Mouse (Mus musculus) cerebellum, adult (tissue): Measurements from ENCODE around the gene Gm10643.

Experiments used
- ATAC-seq: cut with Nextera tagmentation; 2 replicates; pipeline ENCODE4 v1.9.2; 2017; ENCODE audit warnings: mild to moderate bottlenecking, moderate library complexity, mixed read lengths; ENCODE audit not compliant: insufficient number of reproducible peaks, low FRiP score, low TSS enrichment

The Gm10643 gene

DNA sequence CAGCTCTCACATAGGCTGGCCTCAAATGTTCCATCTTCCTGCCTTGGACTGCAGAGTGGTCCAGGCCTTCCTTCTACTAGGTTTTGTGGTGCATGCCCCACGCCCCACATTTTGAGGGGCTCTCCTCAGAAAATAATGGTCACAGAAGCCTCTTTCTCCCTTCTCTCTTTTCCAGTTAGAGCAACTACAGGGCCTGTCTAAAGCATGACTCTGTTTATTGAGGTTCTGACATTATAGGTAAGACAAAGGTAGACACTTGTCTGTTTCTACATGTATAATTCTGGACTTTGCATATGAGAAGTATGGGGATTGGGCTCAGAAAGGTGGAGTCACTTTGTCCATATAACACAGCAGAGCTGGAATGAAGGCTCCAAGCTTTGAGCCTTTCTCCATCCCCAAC, at the start of gene Gm10643:
Gene Gm10643 (minus strand): TSS at position 101 of the 400 bp plus-strand sequence.
- no peak for ATAC-seq

DNA sequence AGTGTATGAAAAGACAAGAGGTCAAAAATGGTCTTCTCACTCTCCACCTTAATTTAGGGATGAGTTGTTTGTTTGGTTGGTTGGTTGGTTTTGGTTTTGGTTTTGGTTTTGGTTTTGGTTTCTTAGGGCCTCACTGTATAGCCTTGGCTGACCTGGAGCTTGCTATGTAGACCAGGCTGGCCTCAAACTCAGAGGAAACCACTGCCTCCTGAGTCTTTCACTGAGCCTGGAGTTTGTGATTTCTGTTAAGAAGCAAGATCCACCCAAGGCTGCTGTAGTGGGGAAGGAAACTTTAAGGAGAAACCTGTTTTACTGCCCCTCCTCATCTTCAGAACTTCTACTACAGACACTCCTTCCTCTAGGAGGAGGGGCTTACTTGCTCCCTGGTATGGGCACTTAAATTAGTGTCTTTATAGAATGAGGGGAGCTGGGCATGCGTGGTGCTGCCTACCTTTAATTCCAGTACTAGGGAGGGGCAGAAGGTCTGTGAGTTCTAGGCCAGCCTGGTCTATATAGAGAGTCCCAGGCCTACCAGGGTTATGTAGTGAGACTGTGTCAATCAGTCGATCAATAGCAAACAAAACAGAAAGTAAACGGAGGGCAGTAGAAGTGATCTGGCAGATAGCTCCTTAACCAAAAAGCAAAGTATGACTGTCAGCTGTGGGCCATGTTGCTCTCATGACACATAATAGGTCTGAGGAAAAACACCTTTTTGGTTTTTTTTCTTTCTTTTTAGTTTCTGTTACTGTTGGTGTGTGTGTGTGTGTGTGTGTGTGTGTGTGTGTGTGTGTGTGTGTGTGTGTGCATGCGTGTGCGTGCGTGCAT, 41.5 kb upstream of the Gm10643 start:
- ATAC-seq: no peak

DNA sequence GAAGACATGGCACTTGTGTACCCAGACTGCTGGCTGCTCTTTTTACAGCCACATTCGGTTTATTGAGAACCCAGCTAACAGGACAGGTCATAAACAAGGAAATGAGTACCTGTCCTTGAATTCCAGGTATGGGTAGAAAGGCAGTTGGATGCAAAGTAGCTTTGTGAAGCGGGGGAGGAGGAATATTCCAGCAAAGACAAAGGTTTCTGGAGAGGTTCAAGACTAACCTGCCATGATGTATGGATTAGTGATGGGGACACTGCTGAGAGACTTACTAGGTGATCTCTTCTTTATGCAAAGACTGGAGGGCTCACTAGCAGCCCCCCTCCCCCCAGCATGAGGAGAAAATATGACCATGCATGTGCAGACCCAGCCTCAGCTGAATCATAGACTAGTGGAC, 40.7 kb upstream of the Gm10643 start:
- ATAC-seq: no peak

DNA sequence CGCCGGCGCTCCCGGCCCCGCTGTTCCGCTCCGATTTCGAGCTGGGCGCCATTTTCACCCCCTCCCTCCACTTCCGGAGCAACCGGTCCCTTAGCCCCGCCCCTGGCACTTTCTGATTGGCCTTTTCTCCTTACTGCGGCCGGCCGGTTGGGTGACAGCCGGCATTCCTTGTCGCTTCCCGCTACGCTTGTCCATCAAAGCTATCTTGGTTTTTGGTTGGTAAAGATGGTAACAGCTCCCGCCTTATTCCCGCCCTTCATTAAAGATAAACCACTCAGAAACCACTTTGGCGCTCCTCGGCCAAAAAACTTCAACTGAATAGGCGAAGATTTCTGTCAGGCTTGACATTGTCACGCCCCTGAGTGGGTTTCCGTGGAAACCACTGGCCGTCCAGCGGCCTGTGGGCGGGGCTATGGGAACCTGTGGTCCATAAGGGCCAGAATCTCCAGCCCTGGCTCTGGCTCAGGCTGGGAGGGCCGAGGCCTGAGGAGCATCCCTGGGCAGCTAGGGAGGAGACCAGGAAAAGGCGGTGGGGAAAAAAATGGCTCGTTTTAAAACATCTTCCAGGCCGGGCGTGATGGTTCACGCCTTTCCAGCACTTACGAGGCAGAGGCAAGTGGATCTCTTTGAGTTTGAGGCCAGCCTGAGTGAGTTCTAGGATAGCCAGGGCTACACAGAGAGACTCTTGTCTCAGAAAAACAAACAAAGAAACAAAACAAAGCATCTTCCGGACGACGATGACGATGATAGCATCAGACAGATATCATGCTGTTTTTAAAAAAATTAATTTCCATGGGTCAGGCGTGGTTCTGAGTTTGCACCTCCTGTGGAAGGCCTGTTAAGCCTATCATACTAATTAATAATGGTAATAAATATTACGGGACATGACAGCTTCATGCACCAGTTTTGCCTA, 40.0 kb upstream of the Gm10643 start, which contains the start of gene Dcaf15:
Gene Dcaf15 (minus strand): TSS at position 72 of the 913 bp plus-strand sequence.
- peak; percentile 97 for ATAC-seq

DNA sequence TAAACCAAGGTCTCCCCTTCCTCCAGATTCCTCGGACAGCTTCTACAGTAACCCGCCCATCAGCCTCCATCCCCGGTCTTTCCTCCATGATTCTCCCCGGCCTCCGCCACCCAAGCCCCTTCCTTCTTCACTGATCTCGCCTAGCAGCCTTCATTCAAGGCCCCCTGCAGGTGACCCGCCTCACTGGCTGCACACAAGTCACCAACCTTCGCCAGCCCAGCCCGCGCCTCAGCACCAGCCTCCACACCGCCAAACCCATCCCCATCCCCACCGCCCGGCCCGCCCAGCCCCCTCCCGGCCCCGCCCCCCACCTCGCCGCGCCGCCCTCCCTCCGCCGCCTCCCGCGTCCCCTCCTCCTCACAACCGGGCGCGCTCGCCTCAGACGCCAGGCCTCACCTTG, 39.3 kb upstream of the Gm10643 start:
- 0 out of 2 replicates have a peak, but pooled peaks have one; percentile 5 for ATAC-seq

DNA sequence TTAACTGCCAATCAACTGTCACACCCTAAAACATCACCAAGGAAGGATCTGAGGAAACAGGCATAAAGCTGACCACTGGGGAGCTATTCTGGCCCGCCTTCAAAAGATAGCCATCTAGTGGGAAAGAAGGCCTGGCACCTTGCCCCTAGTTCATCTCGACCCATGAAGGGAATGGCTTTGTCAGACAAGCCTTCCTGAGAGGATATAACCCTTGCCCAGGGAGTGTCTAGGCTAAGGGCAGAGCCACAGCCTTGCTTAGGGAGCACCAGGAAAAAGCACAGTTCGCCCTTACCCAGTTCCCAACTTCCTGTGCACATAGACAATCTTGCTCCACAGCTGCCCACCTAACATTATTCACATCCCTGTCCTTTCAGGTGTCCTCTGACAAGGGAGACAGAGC, 38.7 kb upstream of the Gm10643 start:
- ATAC-seq: no peak

DNA sequence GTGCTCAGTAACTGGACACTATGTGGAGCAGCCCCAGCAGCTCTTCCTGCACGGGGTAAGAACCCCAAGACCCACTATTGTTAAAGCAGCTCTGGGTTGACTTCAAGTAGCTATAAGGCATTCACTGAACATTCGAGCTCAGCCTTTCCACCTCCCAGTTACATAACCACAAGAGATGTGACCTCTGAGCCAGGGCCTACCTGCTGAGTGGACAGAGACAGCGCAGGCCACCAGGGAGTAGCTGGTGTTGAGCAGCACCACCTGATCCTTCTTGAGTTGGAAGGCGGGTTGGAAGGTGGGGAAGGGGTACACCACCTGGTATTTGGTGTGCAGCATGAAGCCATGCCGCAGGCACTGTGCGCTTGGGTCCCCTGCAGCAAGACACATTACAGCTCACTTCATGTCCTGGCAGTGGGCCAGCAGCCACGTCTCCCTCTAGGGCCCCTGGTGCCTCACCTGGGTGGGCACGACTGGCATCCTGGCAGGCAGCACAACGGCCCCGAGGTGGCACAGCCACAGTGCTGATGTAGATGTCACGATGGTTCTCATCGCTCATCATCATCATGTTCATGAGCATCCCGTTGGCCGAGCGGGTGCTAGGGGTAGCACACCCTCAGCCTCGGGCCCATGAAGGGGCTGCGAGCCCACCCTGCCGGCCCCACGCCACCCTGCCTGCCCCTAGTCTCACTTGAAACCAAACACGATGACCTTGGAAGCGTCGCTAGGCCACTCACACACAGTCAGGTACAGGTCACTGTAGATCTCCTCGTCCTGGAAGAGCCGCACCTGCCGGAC, 36.7 kb upstream of the Gm10643 start:
- ATAC-seq: no peak

DNA sequence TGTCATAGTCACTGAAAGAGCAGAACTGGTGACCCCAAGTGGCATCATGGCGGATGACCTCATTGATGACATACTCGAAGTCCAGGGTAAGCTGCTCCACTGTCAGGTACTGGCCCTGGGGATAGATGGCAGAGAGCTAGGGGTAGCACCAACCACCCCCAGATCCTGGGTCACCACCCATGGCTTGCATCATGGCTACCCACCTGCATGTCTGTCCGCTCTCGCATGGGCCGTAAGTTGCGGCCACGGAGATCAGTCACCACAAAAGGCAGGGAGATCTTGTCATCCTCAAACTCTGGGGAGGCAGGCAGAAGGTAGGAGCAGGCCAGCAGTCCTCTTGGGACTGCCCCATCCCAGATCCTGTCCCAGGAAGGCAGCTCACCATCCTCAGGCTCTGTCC, 33.4 kb upstream of the Gm10643 start:
- no peak for ATAC-seq

DNA sequence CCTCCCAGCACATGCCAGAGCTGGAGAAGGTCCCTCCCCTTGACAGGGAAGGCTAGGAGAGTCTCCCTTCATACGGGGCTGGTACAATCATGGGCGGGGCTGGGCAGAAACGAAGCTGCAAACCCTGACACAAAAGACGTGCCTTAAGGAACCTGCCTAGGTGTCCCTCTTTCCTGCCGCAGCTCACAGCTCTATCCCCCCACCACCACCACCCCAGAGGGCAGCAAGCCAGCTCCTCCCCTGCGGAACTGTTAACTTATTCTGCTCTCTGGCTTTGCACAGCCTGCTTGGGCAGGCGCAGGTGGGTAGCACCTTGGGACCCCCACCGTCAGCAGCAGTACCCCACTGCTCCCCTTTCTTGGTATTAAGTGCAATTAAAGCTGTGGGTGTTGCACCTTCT, 31.1 kb upstream of the Gm10643 start:
- no peak for ATAC-seq

DNA sequence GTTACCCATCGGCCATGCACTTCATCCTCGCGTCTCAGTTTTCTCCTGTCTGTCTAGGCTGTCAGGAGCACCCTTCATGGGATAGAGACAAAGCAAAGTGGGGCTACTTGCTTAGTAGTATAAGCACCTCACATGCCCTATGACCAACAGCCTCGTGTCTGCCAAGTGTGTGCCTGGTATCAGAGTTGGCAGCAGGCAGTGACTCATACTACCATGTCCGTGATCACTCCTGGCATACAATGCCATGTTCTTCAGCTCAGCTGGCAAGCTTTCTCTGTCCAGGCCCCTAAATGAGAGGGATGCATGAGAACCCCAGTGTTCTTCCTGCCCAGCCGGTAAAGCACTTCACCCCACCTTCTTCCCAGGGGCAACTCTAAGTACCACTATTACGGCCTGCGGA, 25.6 kb upstream of the Gm10643 start:
- no peak for ATAC-seq

DNA sequence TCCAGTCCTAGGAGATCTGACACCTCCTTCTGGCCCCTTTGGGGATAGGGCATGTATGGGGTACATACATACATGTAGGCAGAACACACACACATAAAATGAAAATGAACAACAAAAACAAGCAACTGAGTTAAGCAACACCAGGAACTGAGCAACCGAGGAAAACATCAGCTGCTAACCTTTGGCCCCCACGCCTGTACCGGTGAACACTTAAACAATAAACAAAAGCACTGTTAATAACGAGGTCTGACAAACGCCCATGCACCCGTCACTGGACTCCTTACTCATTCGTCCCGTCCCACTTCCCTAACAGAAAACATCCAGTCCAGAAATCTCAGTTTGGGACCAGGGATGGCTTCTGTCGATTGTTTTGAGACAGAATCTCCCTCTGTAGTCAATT, 24.3 kb upstream of the Gm10643 start:
- ATAC-seq: no peak

DNA sequence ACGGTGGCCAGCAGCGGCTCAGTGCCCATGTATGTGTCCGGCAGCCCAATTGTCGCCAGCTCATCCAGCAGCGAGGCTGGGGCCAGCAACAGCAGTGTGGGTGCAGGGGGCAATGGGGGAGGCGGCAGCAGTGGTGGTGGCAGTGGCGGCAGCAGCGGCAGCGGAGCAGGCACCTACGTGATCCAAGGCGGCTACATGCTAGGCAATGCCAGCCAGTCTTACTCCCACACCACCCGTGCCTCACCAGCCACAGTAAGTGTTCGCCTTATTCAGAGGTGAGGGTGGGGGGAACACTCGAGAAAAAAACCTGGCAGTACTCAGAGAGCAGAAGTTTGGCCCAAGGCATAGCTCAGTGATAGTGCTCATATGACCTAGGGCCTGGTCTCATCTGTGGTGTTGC, 22.9 kb upstream of the Gm10643 start:
- no peak for ATAC-seq

DNA sequence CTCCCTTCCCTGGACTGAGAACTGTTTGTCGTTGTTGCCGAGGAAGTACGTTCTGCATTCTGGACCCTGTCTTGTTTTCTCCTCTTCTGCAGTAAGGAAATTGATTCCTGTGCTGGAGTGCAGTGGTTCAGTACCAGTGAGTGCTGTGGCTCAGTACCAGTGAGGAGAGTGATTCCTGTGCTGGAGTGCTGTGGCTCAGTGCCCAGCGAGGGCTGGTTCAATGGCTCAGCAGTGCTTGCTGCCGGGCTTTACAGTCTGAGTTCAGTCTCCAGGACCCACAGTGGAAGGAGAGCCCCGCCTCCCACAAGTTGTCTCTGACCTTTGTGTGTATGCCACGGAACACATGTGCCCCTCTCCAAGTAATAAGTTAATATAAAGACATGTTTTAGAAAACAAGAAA, 22.2 kb upstream of the Gm10643 start:
- ATAC-seq: no peak

DNA sequence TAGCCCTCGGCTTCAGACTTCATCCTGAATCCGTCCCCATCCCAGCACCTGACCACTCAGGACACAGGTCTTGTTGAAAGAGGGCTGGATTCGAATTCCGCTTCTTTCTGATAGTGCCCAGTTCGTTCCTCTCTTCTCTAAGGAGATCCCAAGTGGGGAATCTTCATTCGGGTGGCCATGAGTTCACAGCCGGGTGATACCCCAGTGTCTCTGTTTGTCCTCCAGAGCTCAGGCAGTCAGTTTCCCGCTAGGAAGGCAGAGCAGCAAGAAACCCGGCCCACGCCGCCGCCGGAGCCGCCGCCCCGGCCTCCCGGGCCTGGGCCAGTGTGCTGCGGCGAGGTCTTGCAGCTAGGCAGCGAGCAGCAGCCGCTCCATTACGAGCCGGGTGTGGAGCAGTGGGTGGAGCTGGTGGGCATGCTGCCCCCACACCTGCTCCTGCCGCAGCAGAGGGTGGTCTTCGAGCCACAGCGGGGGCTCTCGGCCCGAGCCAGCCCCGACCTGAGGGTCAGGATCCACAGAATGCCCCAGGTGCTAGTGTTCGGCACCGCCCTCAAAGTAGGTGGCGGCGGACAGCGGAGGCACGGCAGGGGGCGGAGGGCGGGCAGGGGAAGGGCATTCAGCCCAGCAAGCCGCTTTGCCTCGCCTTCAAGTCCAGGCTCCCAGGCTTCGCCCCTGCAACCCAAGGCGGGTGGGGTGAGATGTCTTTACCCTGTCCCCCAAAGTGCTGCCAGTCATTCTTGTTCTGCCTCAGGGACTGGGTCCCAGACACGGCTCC, 19.6 kb upstream of the Gm10643 start:
- ATAC-seq: no peak

DNA sequence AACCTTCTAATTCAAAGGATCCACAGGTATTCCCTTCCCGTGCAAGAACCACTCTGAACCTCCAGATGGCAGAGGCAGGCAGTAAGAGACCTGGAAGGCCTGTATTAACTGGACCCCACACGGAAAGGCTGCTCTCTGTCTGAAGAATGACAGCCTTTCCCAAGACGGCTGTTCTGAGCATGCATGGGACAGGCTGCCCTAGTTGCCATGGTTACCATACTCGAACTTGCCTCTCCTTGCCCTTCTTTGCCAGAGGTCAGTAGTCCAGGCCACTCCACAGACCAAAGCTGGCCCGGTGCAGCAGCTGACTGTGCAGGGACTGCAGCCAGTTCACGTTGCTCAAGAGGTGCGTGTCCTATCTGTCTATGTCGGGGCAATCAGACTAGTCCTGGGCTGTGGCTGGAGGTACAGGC, 18.9 kb upstream of the Gm10643 start:
- ATAC-seq: no peak

DNA sequence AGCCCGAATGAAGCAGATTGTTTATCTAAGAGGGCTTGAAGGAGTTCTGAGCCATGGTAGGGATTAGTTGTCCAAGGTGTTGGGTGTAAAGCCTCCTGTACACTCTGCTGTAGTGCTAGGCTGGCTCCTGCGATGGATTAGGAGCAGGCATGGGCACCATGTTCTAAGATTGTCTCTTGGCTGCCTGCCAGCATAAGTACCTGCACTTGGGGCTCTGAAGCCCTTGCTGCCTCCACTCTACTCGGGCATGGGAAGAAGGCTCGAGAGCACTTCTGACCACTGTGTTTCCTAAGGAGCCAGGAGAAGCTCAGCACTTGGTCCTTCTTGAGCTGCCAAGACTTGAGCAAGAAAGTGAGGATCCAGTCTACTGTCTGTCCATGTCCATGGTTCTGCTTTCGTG, 14.3 kb upstream of the Gm10643 start:
- no peak for ATAC-seq

DNA sequence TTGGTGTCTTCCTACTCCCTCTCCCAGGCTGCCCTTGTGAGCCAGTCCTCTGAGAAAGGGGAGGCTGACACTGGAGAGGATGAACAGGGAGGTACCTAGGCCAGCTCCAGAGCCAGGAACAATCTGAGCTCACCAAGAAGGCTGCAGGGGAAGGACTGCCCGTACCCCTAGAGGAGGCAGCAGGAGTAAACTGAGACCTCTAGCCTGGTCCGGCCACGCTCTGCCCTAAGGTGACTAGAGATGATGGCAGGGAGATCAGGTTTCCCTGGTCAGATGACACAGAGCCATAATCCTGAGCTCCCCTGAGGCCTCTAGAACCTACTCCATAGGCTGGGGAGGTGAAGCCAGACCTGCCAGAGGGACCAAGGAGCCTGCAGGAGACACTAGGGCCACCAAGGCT, 11.9 kb upstream of the Gm10643 start:
- no peak for ATAC-seq

DNA sequence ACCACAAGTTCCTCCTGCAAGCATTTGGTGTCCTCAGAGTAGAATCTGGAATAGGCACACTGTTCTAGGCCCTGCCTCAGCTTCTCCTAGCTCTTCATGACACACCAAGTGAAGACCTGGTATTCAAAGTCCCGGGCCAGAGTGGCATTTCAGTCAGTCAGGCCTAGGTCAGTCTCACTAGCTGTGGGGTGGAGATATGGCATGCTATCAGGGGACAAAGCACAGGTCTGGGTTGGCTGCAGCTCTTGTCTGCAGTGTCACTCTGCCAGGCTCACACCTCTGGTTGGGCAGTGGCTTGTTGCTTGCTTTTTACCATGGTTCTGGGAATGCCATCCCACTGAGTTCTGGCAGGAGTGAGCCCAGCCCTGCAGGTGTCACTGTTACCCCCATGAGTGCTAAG, 11.5 kb upstream of the Gm10643 start:
- ATAC-seq: no peak

DNA sequence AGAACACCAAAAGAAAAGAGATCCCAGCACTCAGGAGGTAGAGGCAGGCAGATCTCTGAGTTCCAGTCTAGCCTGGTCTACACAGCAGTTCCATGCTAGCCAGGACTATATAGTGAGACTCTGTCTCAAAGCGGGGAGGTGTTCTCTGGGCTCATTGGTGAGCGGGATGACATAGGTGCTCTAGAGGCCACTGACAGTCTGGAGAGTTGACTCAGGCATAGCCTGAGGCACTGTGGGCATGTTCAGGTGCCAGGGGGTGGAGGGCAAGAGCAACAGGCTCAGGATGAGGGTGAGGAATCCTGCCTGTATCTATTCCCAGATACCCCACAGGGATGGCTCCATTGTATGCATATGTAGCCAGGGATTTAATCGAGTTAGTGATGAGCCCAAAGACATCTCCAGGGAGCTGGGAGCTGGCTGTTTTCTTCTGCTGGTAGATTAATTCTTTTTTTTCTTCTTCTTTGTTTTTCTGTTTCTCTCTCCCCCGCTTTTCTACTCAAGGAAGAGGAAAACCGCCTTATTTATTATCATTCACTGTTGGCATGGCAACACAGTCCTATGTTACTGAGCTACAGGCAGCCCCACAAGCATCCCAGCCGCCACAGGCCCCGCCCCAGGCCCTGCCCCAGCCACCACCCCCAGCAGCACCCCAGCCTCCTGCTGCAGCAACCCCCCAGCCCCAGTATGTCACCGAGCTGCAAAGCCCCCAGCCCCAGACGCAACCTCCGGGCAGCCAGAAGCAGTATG, 8.5 kb upstream of the Gm10643 start:
- no peak for ATAC-seq
